Mouse (Mus musculus) cerebellum, postnatal 4 days (tissue): ENCODE measurements around the gene Mthfd2.

Experiments
- DNase-seq, 2 experiments: peaks; one replicate each; pipeline ENCODE4 v3.0.0; 2022; ENCODE audit warnings: low spot score in 2 of 2, mixed read lengths in 1 of 2

Gene Mthfd2

GRCm38 (mm10) chr6:83268144-83269010, 57.3 kb downstream of the Mthfd2 start:
- DNase-seq, result peak; percentile 84 to 93

GRCm38 (mm10) chr6:83267616-83268015, 58.1 kb downstream of the Mthfd2 start:
- DNase-seq, result no peak

GRCm38 (mm10) chr6:83265653-83266052, 60.1 kb downstream of the Mthfd2 start:
- no peak for DNase-seq

- DNase-seq, result peak in 1 of 2 experiments; percentile 38
Observed at GRCm38 (mm10) chr6:83265253-83265652, 60.5 kb downstream of the Mthfd2 start.

GRCm38 (mm10) chr6:83264516-83264915, 61.2 kb downstream of the Mthfd2 start:
- DNase-seq, result no peak
